Mouse (Mus musculus) liver, embryonic 14.5 days (tissue): ENCODE results near the gene Erg.

ENCODE experiments used
- CTCF ChIP-seq: IDR thresholded peaks from 2 replicates; pipeline ENCODE4 v1.5.1; 2016; ENCODE audit warnings: antibody characterized with exemption, low read depth, control low read depth
- EP300 ChIP-seq: IDR thresholded peaks from 2 replicates; pipeline ENCODE4 v1.6.1; 2016; ENCODE audit warnings: antibody characterized with exemption, low read depth

- TF ChIP-seq CTCF: no peak
- TF ChIP-seq EP300: no peak
These were observed 239.2 kb downstream of the Erg start for GRCm38 (mm10) chr16:95347202-95347601.
